Mouse (Mus musculus) urinary bladder, postnatal 25 days (tissue): Measurements from ENCODE around the gene Lamb2.
A peak's percentile ranks its signal among the peaks of the same experiment; 100 is the strongest.

Source experiments
- DNase-seq: peaks from one replicate; pipeline ENCODE4 v3.0.0; 2022; ENCODE audit warnings: low spot score

The Lamb2 gene

DNA sequence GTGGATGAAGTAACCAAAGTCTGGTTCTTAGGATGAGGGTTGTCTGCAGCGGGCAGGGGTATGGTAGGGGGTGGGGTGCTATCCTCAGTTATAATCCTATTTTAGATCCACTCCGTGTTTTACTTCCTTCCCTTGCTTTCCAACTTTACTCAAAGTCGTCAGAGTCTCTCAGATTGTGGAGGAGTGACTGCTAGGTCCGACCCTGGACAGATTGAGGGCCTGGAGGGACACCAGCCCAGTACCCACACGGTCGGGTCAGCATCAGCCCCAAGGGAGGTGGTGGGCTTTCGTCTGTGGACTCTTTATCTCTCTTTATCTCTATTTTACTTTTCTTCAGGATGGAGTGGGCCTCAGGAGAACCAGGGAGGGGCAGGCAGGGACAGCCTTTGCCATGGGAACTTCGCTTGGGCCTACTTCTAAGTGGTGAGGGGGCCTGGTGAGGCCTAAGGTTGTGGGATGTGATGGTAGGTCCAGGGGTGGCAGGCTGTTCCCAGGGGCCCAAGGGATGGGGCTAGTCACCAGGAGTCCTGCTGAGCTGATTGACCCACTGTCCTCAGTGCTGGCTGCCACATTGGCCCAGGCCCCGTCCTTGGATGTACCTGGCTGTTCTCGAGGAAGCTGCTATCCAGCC, at the start of gene Lamb2:
Gene Lamb2, plus strand, starts transcription at position 16 of the 631 bp plus-strand sequence.
- DNase-seq: peak; percentile 35

DNA sequence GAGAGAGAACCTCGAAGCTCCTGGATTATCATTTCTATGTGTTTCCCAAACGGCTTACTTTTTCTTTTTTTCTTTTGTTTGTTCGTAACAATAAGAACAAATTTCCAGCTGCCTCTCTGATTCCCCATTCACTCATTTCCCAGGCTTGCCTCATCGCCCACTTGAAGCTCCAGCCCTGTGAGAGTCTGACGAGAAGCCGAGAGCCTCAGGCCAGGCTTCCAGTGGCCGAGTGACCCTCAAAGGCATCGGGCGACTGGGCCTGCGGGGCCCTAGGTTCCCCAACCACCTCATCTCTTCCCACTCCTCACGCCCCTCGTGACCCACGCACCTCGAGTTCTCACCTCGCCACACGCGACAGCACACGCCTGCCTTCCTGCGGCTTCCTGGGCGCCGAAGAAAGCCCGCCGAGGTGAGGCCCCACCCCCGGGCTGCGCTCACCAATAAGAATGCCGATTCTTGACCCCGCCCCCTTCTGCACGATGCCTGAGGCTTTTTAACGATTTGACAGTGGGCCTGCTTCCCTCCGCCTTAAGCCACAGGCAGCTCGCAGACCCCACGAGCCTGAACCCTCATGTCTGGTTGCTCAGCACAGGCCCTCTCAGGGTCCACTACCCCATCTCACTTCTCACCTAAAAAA, 48.0 kb upstream of the Lamb2 start:
- DNase-seq: no peak

DNA sequence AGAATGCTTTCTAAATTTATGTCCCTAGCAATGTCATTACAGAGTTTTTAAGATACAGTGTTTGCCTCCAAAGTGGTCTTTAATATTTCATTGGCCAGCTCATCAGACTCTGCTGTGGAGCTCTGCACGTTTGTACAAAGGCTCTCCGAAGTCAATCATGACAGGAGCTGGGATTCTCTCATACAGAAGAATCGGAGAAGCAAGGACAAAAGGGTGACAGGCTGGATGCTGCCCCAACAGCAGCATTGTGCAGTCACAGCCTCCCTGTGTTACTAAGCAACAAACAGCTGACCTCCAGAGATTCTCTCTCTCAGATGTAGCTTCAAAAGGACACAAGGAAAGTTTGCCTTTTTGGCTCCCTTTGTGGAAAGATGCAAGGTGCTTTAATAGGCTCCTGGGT, 43.4 kb upstream of the Lamb2 start, which contains the start of gene BC048562:
Gene BC048562, plus strand, starts transcription at position 301 of the 400 bp plus-strand sequence.
- DNase-seq: no peak

GRCm38 (mm10) chr9:108439176-108439575, 40.4 kb upstream of the Lamb2 start:
- no peak for DNase-seq

DNA sequence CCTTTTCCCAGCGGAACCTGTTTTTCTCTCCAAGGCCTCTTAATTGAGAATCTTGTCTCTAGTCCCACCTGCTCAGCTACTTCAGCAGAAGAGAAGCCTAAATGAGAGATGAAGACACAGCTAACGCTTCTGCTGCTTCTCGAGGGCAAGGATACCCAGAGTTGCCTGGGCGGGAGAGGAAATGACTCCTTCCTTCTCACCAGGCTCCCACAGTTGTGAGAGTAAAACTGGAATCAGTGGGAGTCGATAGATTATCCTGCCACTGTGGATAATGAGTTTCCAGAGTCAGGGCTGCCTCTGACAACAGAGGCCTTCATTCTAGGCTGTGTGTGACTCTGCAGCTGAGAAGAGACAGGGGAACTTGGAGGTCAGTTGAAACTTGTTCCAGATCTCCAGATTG, 39.1 kb upstream of the Lamb2 start:
- DNase-seq: no peak

- no peak for DNase-seq
These were observed 38.2 kb upstream of the Lamb2 start for GRCm38 (mm10) chr9:108441236-108441919.

- DNase-seq: no peak
These were observed 34.4 kb upstream of the Lamb2 start for GRCm38 (mm10) chr9:108445125-108445524.

DNA sequence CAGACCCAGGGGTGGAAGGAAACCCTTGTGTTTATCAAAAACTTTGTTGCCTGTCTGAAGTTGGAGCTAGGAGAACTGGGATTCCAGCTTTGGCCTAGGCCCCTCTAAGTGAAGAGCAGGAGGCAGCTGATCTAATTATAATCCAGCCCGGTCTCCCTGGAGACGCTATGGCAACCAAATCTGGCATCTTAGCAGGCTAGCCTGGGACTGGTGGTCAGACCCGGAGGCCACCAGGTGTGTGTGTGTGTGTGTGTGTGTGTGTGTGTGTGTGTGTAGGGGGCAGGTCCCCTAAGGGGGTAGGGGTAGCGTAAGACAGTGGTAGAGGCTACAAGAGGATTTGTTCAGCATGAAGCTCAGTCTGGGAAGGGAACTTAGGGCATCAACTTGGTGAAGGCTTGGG, 29.7 kb upstream of the Lamb2 start:
- DNase-seq: no peak

- no peak for DNase-seq
These were observed 29.0 kb upstream of the Lamb2 start for GRCm38 (mm10) chr9:108450292-108451169.

GRCm38 (mm10) chr9:108451170-108451493, 28.4 kb upstream of the Lamb2 start:
- DNase-seq: no peak

DNA sequence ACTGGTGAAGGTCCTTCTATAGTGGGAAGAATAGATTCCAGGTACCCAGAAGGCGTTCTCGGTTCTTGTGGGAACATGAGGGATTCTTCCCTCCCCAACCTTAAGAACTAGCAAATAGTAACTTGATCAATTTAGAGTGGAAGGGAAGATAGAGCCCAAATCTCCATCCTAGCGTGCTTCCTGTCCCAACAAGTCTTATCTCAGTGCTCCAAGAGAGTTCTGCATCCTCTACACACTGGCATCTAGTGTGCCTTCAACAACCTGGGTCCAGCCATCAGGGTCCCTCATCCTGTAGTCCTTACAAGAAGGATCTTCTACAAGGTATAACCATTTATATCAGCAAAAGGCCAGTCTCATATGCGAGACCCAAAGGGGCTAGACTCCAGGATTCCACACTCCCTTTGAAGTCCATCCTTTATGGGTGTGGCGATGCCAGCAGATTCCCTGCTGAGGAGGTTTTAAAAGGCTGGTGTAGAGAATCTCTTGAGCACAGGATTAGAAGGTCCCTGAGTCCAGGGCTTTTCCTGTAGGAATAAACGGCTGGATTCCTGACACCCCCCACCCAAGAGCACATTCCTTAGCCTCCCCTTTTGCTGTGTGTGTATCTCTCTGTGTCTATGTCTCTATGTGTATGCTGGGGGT, 27.9 kb upstream of the Lamb2 start:
- no peak for DNase-seq

- peak; percentile 90 for DNase-seq
These were observed 27.1 kb upstream of the Lamb2 start for GRCm38 (mm10) chr9:108452291-108452906.

DNA sequence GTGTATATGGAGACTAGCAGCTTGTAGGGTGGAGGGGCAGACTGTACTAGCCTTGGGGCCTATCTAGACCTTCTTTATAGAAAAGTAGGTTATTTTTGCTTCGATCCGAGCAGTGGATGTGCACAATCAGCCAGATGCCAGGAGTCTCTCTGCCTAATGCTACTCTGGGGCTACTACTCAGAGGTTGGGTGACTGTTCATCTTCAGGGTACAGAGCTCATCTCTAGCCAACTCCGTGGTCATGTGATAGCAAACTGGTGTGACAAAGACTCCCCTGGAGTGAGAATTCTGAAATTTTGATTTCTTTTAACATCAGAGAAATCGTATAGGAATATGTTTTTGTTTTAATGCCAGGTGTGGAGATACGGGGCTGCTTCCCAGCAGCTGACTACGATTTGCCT, 26.6 kb upstream of the Lamb2 start:
- DNase-seq: no peak

GRCm38 (mm10) chr9:108453458-108453857, 26.1 kb upstream of the Lamb2 start:
- no peak for DNase-seq

GRCm38 (mm10) chr9:108454429-108454828, 25.1 kb upstream of the Lamb2 start:
- no peak for DNase-seq

GRCm38 (mm10) chr9:108455747-108456571, 23.6 kb upstream of the Lamb2 start:
- DNase-seq: no peak

GRCm38 (mm10) chr9:108456953-108457352, 22.6 kb upstream of the Lamb2 start:
- DNase-seq: no peak

DNA sequence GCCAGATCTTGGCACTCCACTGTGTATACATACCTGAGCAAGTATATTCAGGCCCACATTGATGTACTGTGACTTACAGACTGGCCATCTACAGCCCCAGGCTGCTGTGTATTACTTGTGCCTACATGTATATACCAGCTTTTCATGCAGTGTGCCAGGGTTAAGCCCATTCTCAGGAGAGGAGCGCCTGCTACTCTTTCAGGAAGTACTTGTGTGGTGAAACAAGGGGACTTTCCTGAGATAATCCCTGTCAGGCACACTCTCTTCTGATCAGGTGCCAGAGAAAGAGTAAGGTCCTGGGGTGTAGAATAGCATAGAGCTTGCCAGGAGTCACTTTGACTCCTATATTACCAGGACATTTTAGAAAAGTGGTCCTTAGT, 19.6 kb upstream of the Lamb2 start:
- DNase-seq: no peak

GRCm38 (mm10) chr9:108460319-108461178, 19.0 kb upstream of the Lamb2 start, which contains the start of gene Ccdc71:
TSS of gene Ccdc71 (plus strand) at chr9:108460527.
- DNase-seq: peak; percentile 84
